Mouse (Mus musculus) hindbrain, embryonic 11.5 days (tissue): ENCODE data around the gene Olfr1322. TPM values are rescaled to one million over a fixed set of nuclear protein-coding genes. Genes with fewer than 3 reads are reported as not detected.

Experiments used
- ATAC-seq: fragments of 200-750 bp; cut with Nextera tagmentation; 2 replicates; pipeline ENCODE4 v1.8.0; 2017; ENCODE audit warnings: mild to moderate bottlenecking, moderate TSS enrichment, moderate library complexity; ENCODE audit not compliant: low FRiP score
- DNase-seq: peaks from one replicate; pipeline ENCODE4 v3.0.0-alpha.2; 2015; ENCODE audit warnings: low spot score
- H3K27ac ChIP-seq: fragments of 300-500 bp; sonication (generic); 2 replicates; pipeline ENCODE4 v1.5.1; 2014; ENCODE audit warnings: mild to moderate bottlenecking, low read depth, low read length
- H3K27me3 ChIP-seq: fragments of 300-500 bp; sonication (generic); 2 replicates; pipeline ENCODE4 v1.6.1; 2014; ENCODE audit warnings: mild to moderate bottlenecking, low read length, moderate library complexity, mixed read lengths; ENCODE audit not compliant: control insufficient read depth, insufficient read depth
- H3K36me3 ChIP-seq: fragments of 300-500 bp; sonication (generic); 2 replicates; pipeline ENCODE4 v1.6.1; 2014; ENCODE audit warnings: mild to moderate bottlenecking, low read length, moderate library complexity, mixed read lengths; ENCODE audit not compliant: control insufficient read depth, insufficient read depth
- H3K4me1 ChIP-seq: fragments of 300-500 bp; sonication (generic); replicated peaks from 2 replicates; pipeline ENCODE4 v1.6.1; 2014; ENCODE audit warnings: low read length, mixed read lengths; ENCODE audit not compliant: control insufficient read depth, insufficient read depth
- H3K4me2 ChIP-seq: fragments of 300-500 bp; sonication (generic); replicated peaks from 2 replicates; pipeline ENCODE4 v1.6.1; 2014; ENCODE audit warnings: mild to moderate bottlenecking, low read depth, low read length
- H3K4me3 ChIP-seq: fragments of 300-500 bp; sonication (generic); 2 replicates; pipeline ENCODE4 v1.5.1; 2014; ENCODE audit warnings: low read depth, low read length
- H3K9ac ChIP-seq: fragments of 300-500 bp; sonication (generic); 2 replicates; pipeline ENCODE4 v1.6.1; 2014; ENCODE audit warnings: low read depth, low read length
- H3K9me3 ChIP-seq: fragments of 300-500 bp; sonication (generic); 2 replicates; pipeline ENCODE4 v1.6.1; 2016; ENCODE audit warnings: low read length; ENCODE audit not compliant: control insufficient read depth
- WGBS: fragments of 180-500 bp; shearing (Covaris S2); extraction: QIAGEN DNeasy Blood & Tissue Kit; methylation state at CpG from one replicate; pipeline ENCODE4 v1.1.7; 2014; 5-methylcytosine and 5-hydroxymethylcytosine counted together
- polyA plus RNA-seq: library from polyadenylated mRNA; unstranded; fragments of >200 nt; fragmentation: Nextera tagmentation; extraction: Ambion mirVana; gene quantifications from 2 replicates; pipeline ENCODE4 v1.2.1, GENCODE M21; 2014

Gene Olfr1322
- not detected in 2 replicates for polyA plus RNA-seq

GRCm38 (mm10) chrX:49891383-49891782, at the start of gene Olfr1322:
Gene Olfr1322 (minus strand): TSS chrX:49891483.
- ATAC-seq (no peak), DNase-seq (no peak)
- H3K27ac ChIP-seq: no peak within 1 kb of the TSS
- no peaks in the 10 kb centered on the region for H3K4me1 ChIP-seq
- no peaks in the 10 kb centered on the region for H3K9me3 ChIP-seq
- no peaks in the 10 kb centered on the region for H3K36me3 ChIP-seq
- no peak within 1 kb of the TSS for H3K4me3 ChIP-seq
- 66% methylated on average over 2 of the region's 2 CpGs for WGBS
- H3K27me3 ChIP-seq: no peaks in the 10 kb centered on the region
- no peak within 1 kb of the TSS for H3K4me2 ChIP-seq
- H3K9ac ChIP-seq: no peak within 1 kb of the TSS

GRCm38 (mm10) chrX:49877651-49878349, 13.5 kb downstream of the Olfr1322 start:
- no peak for ATAC-seq
- H3K9ac ChIP-seq: no peak overlapping the region
- no peaks in the 10 kb centered on the region for H3K36me3 ChIP-seq
- H3K4me2 ChIP-seq: no peak overlapping the region
- H3K4me1 ChIP-seq: no peaks in the 10 kb centered on the region
- DNase-seq: no peak
- H3K27me3 ChIP-seq: no peaks in the 10 kb centered on the region
- WGBS: 84% methylated on average over 4 of the region's 4 CpGs
- no peak overlapping the region for H3K27ac ChIP-seq
- H3K4me3 ChIP-seq: no peak overlapping the region
- no peaks in the 10 kb centered on the region for H3K9me3 ChIP-seq

Other genes starting within 250 kb of the Olfr1322 start
- not detected in 2 replicates for gene Olfr1320, start 219.2 kb downstream of the Olfr1322 start, polyA plus RNA-seq
- not detected in 2 replicates for gene Olfr1321, start 156.4 kb downstream of the Olfr1322 start, polyA plus RNA-seq
- 2.5 and 4.0 TPM in 2 replicates for gene Igsf1, start 93.7 kb downstream of the Olfr1322 start, polyA plus RNA-seq
- gene Olfr1323, start 127.9 kb upstream of the Olfr1322 start, polyA plus RNA-seq: not detected in 2 replicates